Mouse (Mus musculus) bone marrow macrophage, adult 2 months (primary cell): ENCODE results near the gene Cln6. TPM values are rescaled to one million over a fixed set of nuclear protein-coding genes. Genes with fewer than 3 reads are reported as not detected.
A peak's percentile ranks its signal among the peaks of the same experiment; 100 is the strongest.
"Not testable (repeated sequence)": the region's sequence is repeated elsewhere in the genome, so short reads cannot be mapped to it uniquely, and the experiment has no call there.

ENCODE experiments used
- H3K27ac ChIP-seq: 2 replicates; pipeline ENCODE4 v1.5.1; 2012; ENCODE audit warnings: low read depth, low read length; ENCODE audit not compliant: insufficient read depth
- H3K4me1 ChIP-seq: 2 replicates; pipeline ENCODE4 v1.6.1; 2012; ENCODE audit warnings: low read length; ENCODE audit not compliant: control insufficient read depth, insufficient read depth
- H3K4me3 ChIP-seq: 2 replicates; pipeline ENCODE4 v1.5.1; 2012; ENCODE audit warnings: mild to moderate bottlenecking, low read length, moderate library complexity; ENCODE audit not compliant: insufficient read depth
- CTCF ChIP-seq: IDR thresholded peaks from 2 replicates; pipeline ENCODE4 v1.5.1; 2012; ENCODE audit warnings: low read depth, mild to moderate bottlenecking, low read length, moderate library complexity
- POLR2A ChIP-seq: IDR thresholded peaks from 2 replicates; pipeline ENCODE4 v1.6.1; 2012; ENCODE audit warnings: mild to moderate bottlenecking, low read depth, low read length, borderline replicate concordance
- polyA plus RNA-seq: library from polyadenylated mRNA; stranded (reverse); fragments of >200 nt; gene quantifications from 2 replicates; pipeline ENCODE4 v1.2.4, GENCODE M21; 2012; ENCODE audit not compliant: missing spikeins, insufficient read depth, insufficient read length

The Cln6 gene
- polyA plus RNA-seq, 1 experiment, result 113 TPM

DNA sequence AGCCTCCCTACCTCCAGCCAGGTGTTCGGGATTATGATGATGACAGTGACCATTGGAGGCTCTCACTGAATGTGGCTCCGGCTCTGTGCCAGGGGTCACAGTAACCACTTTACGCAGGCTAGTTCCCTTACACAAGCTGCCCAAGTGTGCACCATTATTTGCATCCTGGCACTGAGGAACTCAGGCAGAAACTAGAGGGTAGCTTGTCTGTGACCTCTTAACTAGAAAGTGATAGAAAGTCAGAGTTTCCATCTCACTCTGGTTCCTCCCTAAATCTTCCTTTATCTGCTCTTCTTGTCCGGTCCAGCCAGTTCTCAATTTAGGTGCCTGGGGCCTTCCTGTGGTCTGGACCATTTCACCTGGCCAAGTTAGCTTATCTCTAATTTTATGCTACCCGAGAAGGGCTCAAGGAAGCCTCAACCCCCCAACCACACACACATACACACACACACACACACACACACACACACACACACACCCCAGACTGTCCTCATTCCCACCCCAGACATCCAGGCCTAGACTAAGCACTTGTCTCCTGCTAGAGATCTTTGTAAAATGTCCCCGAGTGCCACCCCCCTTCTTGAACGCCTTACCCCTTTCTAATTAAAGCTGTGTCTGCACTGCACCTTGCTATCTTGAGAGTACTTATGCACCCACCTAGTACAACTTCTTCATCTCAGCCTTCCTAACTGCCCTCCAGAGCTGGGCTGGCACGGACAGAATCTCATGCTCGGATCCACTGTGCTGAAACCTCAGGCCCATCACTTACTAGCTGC lies 22.1 kb upstream of the Cln6 start:
- Histone ChIP-seq H3K27ac (no peak overlapping the region), H3K4me1 (peaks cover 37% of the 10 kb centered on the region), H3K4me3 (no peak overlapping the region)
- TF ChIP-seq CTCF, result no peak
- TF ChIP-seq POLR2A, result no peak

DNA sequence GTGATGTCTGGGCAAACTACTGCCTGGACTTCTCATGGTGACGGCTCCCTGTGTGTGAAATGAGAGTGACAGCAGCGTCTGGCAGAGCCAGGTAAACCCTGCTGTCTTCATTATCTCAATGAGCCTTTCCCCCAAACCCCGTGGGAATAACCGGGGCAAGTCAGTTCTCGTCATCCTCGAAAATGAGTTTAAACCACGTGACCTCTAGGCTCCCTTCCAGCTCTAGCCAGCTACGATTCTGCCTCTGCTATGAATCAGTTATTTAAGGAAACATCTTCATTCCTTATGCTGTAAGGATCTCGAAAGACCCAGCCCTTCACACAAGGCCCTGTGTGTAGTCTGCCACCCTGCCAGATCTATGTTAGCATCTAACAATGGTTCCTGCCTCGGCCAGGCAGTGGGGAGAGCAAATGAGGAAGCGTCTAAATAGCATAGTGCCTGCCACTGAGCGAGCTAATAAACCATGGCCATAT lies 21.4 kb upstream of the Cln6 start:
- H3K27ac ChIP-seq, result peak overlapping the region; percentile 8; the same call in 1 of the 2 replicates
- TF ChIP-seq POLR2A (no peak), CTCF (no peak)
- H3K4me3 ChIP-seq, result no peak overlapping the region
- peaks cover 34% of the 10 kb centered on the region for H3K4me1 ChIP-seq

DNA sequence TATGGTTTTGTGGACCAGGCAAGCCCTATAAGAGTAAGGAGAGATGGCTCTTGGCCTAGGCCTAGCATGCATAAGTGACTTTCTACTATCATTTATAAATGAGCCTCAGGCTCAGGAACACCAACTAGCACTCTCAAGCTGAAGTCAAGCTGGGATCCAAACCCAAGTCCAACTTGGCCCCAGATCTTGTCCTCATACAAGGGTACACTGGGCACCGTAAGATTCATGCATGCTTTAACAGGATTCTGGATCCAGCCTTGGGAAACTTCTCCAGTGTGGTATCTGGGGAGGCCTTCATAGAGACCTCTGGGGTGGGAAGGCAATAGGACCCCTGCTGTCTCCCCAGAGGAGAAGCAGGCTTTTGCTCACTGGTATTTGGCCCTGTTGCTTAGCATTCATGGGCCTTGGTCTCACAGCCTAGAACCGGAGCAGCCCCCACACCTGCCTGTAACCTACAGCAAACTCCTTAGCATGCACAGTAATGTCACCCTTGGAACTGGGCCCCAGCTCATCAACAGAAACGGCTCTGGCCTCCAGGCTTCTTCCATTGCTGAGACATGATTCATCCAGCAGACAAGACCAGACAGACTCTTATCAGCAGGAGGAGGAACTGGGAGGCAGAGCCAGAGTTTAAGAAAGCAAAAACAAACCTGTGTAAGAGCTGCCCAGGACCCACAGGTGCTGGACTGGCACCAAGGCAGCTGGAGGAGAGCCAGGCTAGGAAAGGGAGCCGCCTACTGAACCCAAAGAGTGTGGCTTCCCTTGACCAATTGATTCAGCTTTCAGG lies 20.6 kb upstream of the Cln6 start:
- peaks cover 27% of the 10 kb centered on the region for H3K4me1 ChIP-seq
- H3K4me3 ChIP-seq, result no peak overlapping the region
- no peak overlapping the region for H3K27ac ChIP-seq
- TF ChIP-seq CTCF (no peak), POLR2A (no peak)

DNA sequence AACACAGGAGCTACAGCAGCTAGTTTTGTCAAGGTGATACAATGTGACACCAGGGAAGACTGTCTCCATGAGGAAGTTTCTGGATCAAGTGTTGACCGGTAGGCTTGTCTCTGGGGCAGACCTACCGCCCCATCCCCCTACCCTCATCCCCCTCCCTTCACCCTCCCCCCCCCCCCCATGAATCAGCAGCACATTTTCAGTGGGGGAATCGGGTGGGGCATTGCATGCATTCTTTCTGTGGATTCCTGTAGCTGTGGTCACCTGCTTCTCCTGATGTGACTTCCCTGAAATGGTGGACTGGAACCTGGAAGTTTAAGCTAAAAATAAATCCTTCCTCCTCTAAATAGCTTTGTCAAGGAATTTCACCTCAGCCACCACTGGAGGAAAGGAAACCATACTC lies 19.1 kb upstream of the Cln6 start:
- TF ChIP-seq CTCF, result no peak
- TF ChIP-seq POLR2A, result no peak
- H3K27ac ChIP-seq, result no peak overlapping the region
- no peak overlapping the region for H3K4me3 ChIP-seq
- peaks cover 16% of the 10 kb centered on the region for H3K4me1 ChIP-seq

DNA sequence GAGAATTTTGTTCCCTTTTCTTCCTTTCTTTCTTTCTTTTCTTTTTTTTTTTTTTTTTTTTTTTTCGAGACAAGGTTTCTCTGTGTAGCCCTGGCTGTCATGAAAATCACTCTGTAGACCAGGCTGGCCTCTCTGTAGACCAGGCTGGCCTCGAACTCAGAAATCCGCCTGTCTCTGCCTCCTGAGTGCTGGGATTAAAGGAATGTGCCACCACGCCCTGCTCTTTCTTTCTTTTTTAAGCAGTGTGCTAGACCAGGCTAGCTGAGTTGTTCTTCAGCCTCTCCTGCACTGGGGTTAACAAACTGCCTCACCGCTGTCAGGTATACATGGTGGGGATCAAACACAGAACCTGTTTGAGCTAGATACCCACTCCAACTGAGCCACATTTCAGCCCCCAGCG lies 18.7 kb upstream of the Cln6 start:
- H3K4me1 ChIP-seq, result peaks cover 16% of the 10 kb centered on the region
- H3K27ac ChIP-seq, H3K4me3 ChIP-seq: not testable (repeated sequence)

DNA sequence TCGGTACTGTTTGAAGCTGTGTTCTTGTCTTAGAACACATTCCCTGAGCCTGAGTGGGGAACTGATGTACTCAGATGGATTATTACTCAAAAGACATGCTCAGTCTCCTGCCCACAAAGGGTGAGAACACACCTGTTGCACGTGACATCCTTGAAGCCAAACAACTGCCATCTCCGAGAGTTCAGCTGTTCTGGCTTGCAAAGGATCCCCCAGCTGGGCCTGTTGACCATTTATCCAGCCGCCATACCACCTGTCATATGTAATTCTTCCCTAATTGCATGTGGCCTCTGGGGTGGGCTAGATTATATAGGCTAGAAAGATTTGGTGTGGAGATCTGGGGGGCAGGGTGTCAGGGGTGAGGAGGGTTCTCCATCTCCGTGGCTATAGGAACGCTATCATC lies 17.8 kb upstream of the Cln6 start:
- peaks cover 16% of the 10 kb centered on the region for H3K4me1 ChIP-seq
- H3K27ac ChIP-seq, result no peak overlapping the region
- no peak for TF ChIP-seq POLR2A
- TF ChIP-seq CTCF, result no peak
- H3K4me3 ChIP-seq, result no peak overlapping the region

DNA sequence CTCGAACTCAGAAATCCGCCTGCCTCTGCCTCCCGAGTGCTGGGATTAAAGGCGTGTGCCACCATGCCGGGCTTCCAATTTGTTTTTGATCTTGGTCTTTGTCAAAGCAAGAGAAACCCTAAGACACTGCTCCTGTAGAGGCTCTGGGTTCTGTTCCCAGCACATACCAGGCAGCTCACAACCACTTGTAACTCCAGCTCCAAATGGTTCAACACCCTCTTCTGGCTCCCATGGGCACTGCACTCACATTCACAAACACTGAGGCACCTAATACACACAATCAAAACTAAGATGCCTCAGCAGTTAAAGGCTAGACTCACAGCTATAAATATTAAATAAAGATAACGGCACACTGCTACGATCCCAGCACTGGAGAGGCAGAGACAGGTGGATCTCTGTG lies 16.8 kb upstream of the Cln6 start:
- Histone ChIP-seq H3K4me3 (no peak overlapping the region), H3K4me1 (peaks cover 15% of the 10 kb centered on the region), H3K27ac (no peak overlapping the region)
- TF ChIP-seq CTCF, result no peak
- no peak for TF ChIP-seq POLR2A

DNA sequence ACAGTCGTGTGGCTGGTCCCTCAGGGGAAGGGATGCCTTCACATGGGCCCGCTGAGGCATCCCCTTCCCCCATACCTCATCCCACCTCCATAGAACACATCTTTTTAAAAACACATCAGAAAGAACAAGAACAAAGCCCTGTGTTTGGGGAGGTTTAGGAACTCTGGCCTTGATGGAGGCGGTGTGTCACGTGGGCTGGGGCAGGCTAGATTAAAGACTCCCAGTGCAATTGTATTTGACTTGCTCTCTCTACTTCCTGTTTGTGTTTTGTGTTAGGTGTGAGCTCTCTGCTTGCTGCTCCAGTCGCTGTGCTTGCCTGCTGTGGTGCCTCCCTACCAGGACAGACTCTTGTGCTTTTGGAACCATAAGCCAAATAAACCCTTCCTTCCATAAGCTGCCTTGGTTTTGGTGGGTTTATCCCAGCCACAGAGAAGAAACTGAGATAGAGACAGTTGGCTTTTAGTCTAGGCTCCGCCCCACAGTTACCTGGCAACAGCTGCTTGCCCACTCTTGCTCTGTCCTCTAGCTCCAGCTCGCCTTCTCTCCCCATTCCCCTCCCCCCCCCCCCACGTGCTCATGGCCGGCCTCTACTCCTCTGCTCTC lies 12.7 kb upstream of the Cln6 start:
- H3K4me3 ChIP-seq, result no peak overlapping the region
- peaks cover 6% of the 10 kb centered on the region for H3K4me1 ChIP-seq
- no peak overlapping the region for H3K27ac ChIP-seq
- TF ChIP-seq CTCF (no peak), POLR2A (no peak)

DNA sequence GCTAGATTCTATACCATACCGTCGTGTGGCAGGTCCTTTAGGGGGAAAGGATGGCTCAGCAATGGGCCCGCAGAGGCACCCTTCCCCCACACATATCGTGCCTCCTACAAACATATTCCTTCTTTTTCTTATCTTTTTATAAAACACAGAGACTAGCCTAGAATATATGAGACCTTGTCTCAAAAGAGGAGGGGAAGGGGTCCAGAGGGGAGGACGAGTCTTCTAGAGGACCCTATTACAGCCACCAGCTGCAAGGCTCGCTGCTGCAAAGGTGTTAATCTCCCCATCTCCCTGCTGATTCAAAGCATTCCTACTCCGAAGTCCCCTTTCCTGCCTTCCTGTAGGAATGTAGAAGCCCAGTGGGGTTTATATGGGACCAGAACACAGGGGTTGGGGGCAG lies 12.1 kb upstream of the Cln6 start:
- TF ChIP-seq CTCF, result no peak
- TF ChIP-seq POLR2A, result no peak
- no peak overlapping the region for H3K27ac ChIP-seq
- H3K4me3 ChIP-seq, result no peak overlapping the region
- H3K4me1 ChIP-seq, result peaks cover 6% of the 10 kb centered on the region

DNA sequence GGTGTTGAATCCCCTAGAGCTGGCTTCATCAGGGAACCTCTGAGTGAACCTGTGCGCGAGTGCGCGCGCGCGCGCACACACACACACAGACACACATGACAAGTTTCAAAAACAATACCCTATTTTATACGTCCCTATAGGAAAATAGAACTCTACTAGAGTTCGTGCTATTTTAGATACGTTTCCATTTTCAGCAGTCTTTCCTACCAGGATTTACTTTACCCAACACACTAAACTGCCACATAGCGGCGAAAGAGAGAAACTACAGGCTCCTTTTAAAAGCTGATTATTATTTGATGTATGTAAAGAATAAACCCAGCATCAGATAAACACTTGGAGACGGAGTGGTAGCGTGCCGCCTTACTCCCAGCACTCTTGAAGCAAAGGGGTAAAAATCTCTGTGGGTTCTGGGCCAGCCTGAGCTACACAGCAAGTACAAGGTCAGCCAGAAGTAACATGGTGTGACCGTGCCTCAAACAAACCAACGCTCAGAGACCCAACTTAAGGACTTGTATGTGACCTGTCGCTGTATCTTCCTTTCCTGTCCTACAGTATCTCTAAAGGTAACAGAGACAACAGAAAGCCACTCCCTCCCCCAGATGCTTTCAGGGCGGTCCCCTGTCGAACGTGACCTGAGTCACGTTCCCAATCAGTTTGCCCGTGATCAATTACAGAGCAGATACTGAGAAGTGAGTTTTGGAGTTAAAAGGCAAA lies 10.5 kb upstream of the Cln6 start:
- H3K4me1 ChIP-seq, result peaks cover 6% of the 10 kb centered on the region
- peak overlapping the region; percentile 44 for H3K4me3 ChIP-seq
- H3K27ac ChIP-seq, result no peak overlapping the region
- TF ChIP-seq CTCF (no peak), POLR2A (no peak)
